Comparison of ENCODE assay signal across 9 mouse cellular contexts in genomic region chr6:127034760-127035159, GRCm38 (mm10). TPM values are rescaled to one million over a fixed set of nuclear protein-coding genes. Genes with fewer than 3 reads are reported as not detected.
DNase-seq lines count a peak whose midpoint lies in the region; ATAC-seq and TF ChIP-seq lines count a peak whose summit lies in the region.
"Had no signal": no experiment of that assay in that cellular context is flagged by ENCODE, and none has a peak within 500 bp of the region (broad histone marks: within the 10 kb centered on the region; RNA-seq: fewer than 3 reads in every experiment).

No protein-coding gene starts in this region.

- peak; percentile 21; the same call in 1 of the 2 replicates for TF ChIP-seq CTCF in spleen, adult 2 months (IDR thresholded peaks at IDR 0.05; ENCODE audit: extremely low read depth, insufficient read depth, insufficient read length, insufficient replicate concordance)
- peak; percentile 35; the same call in 1 of the 2 replicates for TF ChIP-seq CTCF in small intestine, adult 2 months (IDR thresholded peaks at IDR 0.05; ENCODE audit: extremely low read depth, insufficient read length, insufficient replicate concordance, low read depth, low read length)

- H3K4me1 ChIP-seq in spleen, adult 2 months (ENCODE audit: control insufficient read depth, insufficient read depth, insufficient read length): no peaks in the 10 kb centered on the region
- no peaks in the 10 kb centered on the region for H3K4me1 ChIP-seq in liver, embryonic 16.5 days (ENCODE audit: control insufficient read depth, low read depth, low read length)
- no peaks in the 10 kb centered on the region for H3K4me1 ChIP-seq in small intestine, adult 2 months (ENCODE audit: control insufficient read depth, insufficient read depth, insufficient read length, low read length)

- no peak overlapping the region for H3K27ac ChIP-seq in spleen, adult 2 months (ENCODE audit: insufficient read depth, low read length)
- no peak overlapping the region for H3K27ac ChIP-seq in liver, embryonic 16.5 days (ENCODE audit: low read length)
- H3K27ac ChIP-seq in small intestine, adult 2 months (ENCODE audit: insufficient read depth, low read depth, low read length): no peak overlapping the region

- no peaks in the 10 kb centered on the region for H3K36me3 ChIP-seq in spleen, adult 2 months (ENCODE audit: control insufficient read depth, insufficient read depth, low read length)
- no peaks in the 10 kb centered on the region for H3K36me3 ChIP-seq in liver, embryonic 16.5 days (ENCODE audit: control insufficient read depth, insufficient read depth)
- no peaks in the 10 kb centered on the region for H3K36me3 ChIP-seq in small intestine, adult 2 months (ENCODE audit: control insufficient read depth, insufficient read depth, low read length)

- intact Hi-C loops in heart, postnatal 14 days (cut with DNase I): loop anchor here (2.0 kb wide), 1 partner anchor 80 kb away; no protein-coding TSS in a partner anchor

- H3K9ac ChIP-seq in liver, embryonic 16.5 days (ENCODE audit: low read depth, low read length): no peak overlapping the region

- no peak overlapping the region for H3K4me3 ChIP-seq in spleen, adult 2 months (ENCODE audit: extremely low read depth, insufficient read depth, insufficient read length)
- H3K4me3 ChIP-seq in liver, embryonic 16.5 days (ENCODE audit: low read depth, low read length): peak overlapping the region; percentile 27; the same call in 1 of the 2 replicates
- H3K4me3 ChIP-seq in small intestine, adult 2 months (ENCODE audit: low read depth, low read length): no peak overlapping the region

- no peak for TF ChIP-seq POLR2A in spleen, adult 2 months (IDR thresholded peaks at IDR 0.05; ENCODE audit: low read depth, low read length)
- TF ChIP-seq POLR2A in small intestine, adult 2 months (IDR thresholded peaks at IDR 0.05; ENCODE audit: low read depth, low read length): no peak

- peak in 1 of 2 experiments; percentile 2 for DNase-seq in spleen, adult 2 months (ENCODE audit: low read depth in 1 of 2, low spot score in 2 of 2)
- no peak for DNase-seq in spleen, postnatal 36 days (ENCODE audit: low spot score in 2 of 2)
- peak; percentile 42 for DNase-seq in c-Kit-positive CD71-negative TER-119-negative erythroid progenitor cells, embryonic 14.5 days (ENCODE audit: low read depth)
- DNase-seq in heart, postnatal 14 days: peak; percentile 16 to 33
- DNase-seq in testis, postnatal 14 days (ENCODE audit: low spot score): no peak
- no peak for DNase-seq in cerebellum, adult 18-20 months

- peak overlapping the region; percentile 29 for H3K4me2 ChIP-seq in liver, embryonic 16.5 days (ENCODE audit: low read depth, low read length)

- ATAC-seq in liver, embryonic 16.5 days (ENCODE audit: low read depth): no peak

- H3K27me3 ChIP-seq in spleen, adult 2 months (ENCODE audit: control insufficient read depth, insufficient read depth, low read length): no peaks in the 10 kb centered on the region; the same call in 1 of the 2 replicates
- H3K27me3 ChIP-seq in liver, embryonic 16.5 days (ENCODE audit: control insufficient read depth, insufficient read depth, low read depth, low read length): no peaks in the 10 kb centered on the region
- H3K27me3 ChIP-seq in small intestine, adult 2 months (ENCODE audit: control insufficient read depth, insufficient read depth, low read length): no peaks in the 10 kb centered on the region

- 24% methylated on average over 10 of the region's 10 CpGs for WGBS in spleen, adult 2 months
- WGBS in liver, embryonic 16.5 days (ENCODE audit: insufficient replicate concordance): 21% methylated on average over 10 of the region's 10 CpGs
- WGBS in small intestine, adult 2 months: 16% methylated on average over 10 of the region's 10 CpGs

- no peaks in the 10 kb centered on the region for H3K9me3 ChIP-seq in liver, embryonic 16.5 days (replicated peaks; ENCODE audit: control insufficient read depth, low read length)

RNA-seq across cellular contexts. Expression of gene Fgf6, which starts 19.4 kb away (rescaled TPM):
- not detected in 2 replicates for polyA plus RNA-seq in spleen, adult 2 months (2012; rRNA removed)
- total RNA-seq in heart, postnatal 14 days (2021): under 1 TPM; 0.05 to 0.12 TPM
- polyA plus RNA-seq in liver, embryonic 16.5 days (2015; fragmentation: Nextera tagmentation; extraction: Ambion mirVana): 0.04 TPM in 1 of 2 replicates, not detected in the other
- polyA plus RNA-seq in small intestine, adult 2 months (2012; rRNA removed): not detected in 2 replicates
- total RNA-seq: layer of hippocampus, postnatal 14 days had no signal

RNA-seq across cellular contexts. Expression of gene Fgf23, which starts 37.9 kb away (rescaled TPM):
- polyA plus RNA-seq in spleen, adult 2 months (2012; rRNA removed): not detected in 2 replicates
- total RNA-seq in heart, postnatal 14 days (2021): not detected
- polyA plus RNA-seq in liver, embryonic 16.5 days (2015; fragmentation: Nextera tagmentation; extraction: Ambion mirVana): not detected in 2 replicates
- polyA plus RNA-seq in small intestine, adult 2 months (2012; rRNA removed): 0.19 TPM in 1 of 2 replicates, not detected in the other

Comparison
In these comparisons a context has a peak if more than half of its experiments do, and no peak if none do; other contexts are left out.
1. DNase-seq: peak in c-Kit-positive CD71-negative TER-119-negative erythroid progenitor cells, embryonic 14.5 days (single experiment) and heart, postnatal 14 days (2 of 2); none in spleen, postnatal 36 days (0 of 2), testis, postnatal 14 days (single experiment) and cerebellum, adult 18-20 months (0 of 2).